ENCODE assay signal across 9 mouse cellular contexts in genomic region chr9:44799958-44800324, GRCm38 (mm10). TPM values are rescaled to one million over a fixed set of nuclear protein-coding genes. Genes with fewer than 3 reads are reported as not detected.
DNase-seq lines count a peak whose midpoint lies in the region; ATAC-seq and TF ChIP-seq lines count a peak whose summit lies in the region.
"Had no signal": no experiment of that assay in that cellular context is flagged by ENCODE, and none has a peak within 500 bp of the region (broad histone marks: within the 10 kb centered on the region; RNA-seq: fewer than 3 reads in every experiment).

No protein-coding gene starts in this region.

- H3K27ac ChIP-seq in liver, adult 2 months (replicated peaks; ENCODE audit: insufficient read depth, low read depth, low read length), result peak overlapping the region; percentile 91
- H3K27ac ChIP-seq in embryonic fibroblast, embryonic 13.5 days (ENCODE audit: insufficient read depth, low read length), result no peak overlapping the region
- no peak overlapping the region for H3K27ac ChIP-seq in limb, embryonic 11.5 days (replicated peaks; ENCODE audit: low read depth, low read length)
- no peak overlapping the region for H3K27ac ChIP-seq in neural tube, embryonic 14.5 days (ENCODE audit: low read depth, low read length)

- no peaks in the 10 kb centered on the region for H3K9me3 ChIP-seq in limb, embryonic 11.5 days (ENCODE audit: control insufficient read depth, low read length)
- no peaks in the 10 kb centered on the region for H3K9me3 ChIP-seq in neural tube, embryonic 14.5 days (ENCODE audit: control insufficient read depth, low read length)

- peaks cover 19% of the 10 kb centered on the region; the same call in 1 of the 2 replicates for H3K36me3 ChIP-seq in liver, adult 2 months (ENCODE audit: control insufficient read depth, insufficient read depth, low read length)
- H3K36me3 ChIP-seq in limb, embryonic 11.5 days (ENCODE audit: control insufficient read depth, insufficient read depth, low read length), result no peaks in the 10 kb centered on the region
- peaks cover 4% of the 10 kb centered on the region; the same call in 1 of the 2 replicates for H3K36me3 ChIP-seq in neural tube, embryonic 14.5 days (ENCODE audit: control insufficient read depth, insufficient read depth, low read length)

- TF ChIP-seq CTCF in liver, adult 2 months (IDR thresholded peaks at IDR 0.05; ENCODE audit: low read depth, low read length), result no peak
- no peak for TF ChIP-seq CTCF in embryonic fibroblast, embryonic 13.5 days (IDR thresholded peaks at IDR 0.05; ENCODE audit: borderline replicate concordance, insufficient read depth, low read length)

- H3K79me2 ChIP-seq in liver, adult 2 months (ENCODE audit: control insufficient read depth, insufficient read depth, low read length), result peaks cover 7% of the 10 kb centered on the region; the same call in 1 of the 2 replicates

- H3K4me2 ChIP-seq in limb, embryonic 11.5 days (ENCODE audit: low read depth, severe bottlenecking), result peak overlapping the region; percentile 74
- peak overlapping the region; percentile 97 for H3K4me2 ChIP-seq in neural tube, embryonic 14.5 days (ENCODE audit: low read depth, low read length)

- peaks cover 20% of the 10 kb centered on the region for H3K4me1 ChIP-seq in liver, adult 2 months (ENCODE audit: control insufficient read depth, insufficient read depth, low read length)
- no peaks in the 10 kb centered on the region for H3K4me1 ChIP-seq in embryonic fibroblast, embryonic 13.5 days (ENCODE audit: control insufficient read depth, insufficient read depth, low read length)
- H3K4me1 ChIP-seq in limb, embryonic 11.5 days (ENCODE audit: control insufficient read depth, insufficient read depth, low read length), result peaks cover 4% of the 10 kb centered on the region; the same call in 1 of the 2 replicates
- peaks cover 11% of the 10 kb centered on the region; the same call in 1 of the 2 replicates for H3K4me1 ChIP-seq in neural tube, embryonic 14.5 days (ENCODE audit: control insufficient read depth, insufficient read depth, low read length)

- no peak for DNase-seq in liver, adult 2 months (ENCODE audit: extremely low read depth, low read depth, low spot score)
- no peak for DNase-seq in liver
- DNase-seq in limb, embryonic 11.5 days (ENCODE audit: low spot score), result no peak
- no peak for DNase-seq in frontal cortex, postnatal 14 days (ENCODE audit: low spot score in 2 of 2)
- DNase-seq in cerebellum, postnatal 10 days, result no peak
- no peak for DNase-seq in left cerebral cortex, adult 8-10 months (ENCODE audit: low spot score in 2 of 2)

- H3K4me3 ChIP-seq in liver, adult 2 months (ENCODE audit: insufficient read depth, low read depth, low read length), result peak overlapping the region; percentile 58
- H3K4me3 ChIP-seq in embryonic fibroblast, embryonic 13.5 days (ENCODE audit: insufficient read depth, low read length), result peak overlapping the region; percentile 50; the same call in 1 of the 2 replicates
- H3K4me3 ChIP-seq in limb, embryonic 11.5 days (ENCODE audit: low read depth, low read length), result peak overlapping the region; percentile 63
- H3K4me3 ChIP-seq in neural tube, embryonic 14.5 days (ENCODE audit: low read depth, low read length), result peak overlapping the region; percentile 53

- ATAC-seq in limb, embryonic 11.5 days (ENCODE audit: insufficient number of reproducible peaks, low FRiP score, low TSS enrichment, low read depth), result no peak
- ATAC-seq in neural tube, embryonic 14.5 days (ENCODE audit: low read depth), result no peak

- H3K9ac ChIP-seq in liver, adult 2 months (ENCODE audit: low read depth, low read length), result peak overlapping the region; percentile 70
- peak overlapping the region; percentile 63 for H3K9ac ChIP-seq in limb, embryonic 11.5 days (ENCODE audit: low read length)
- H3K9ac ChIP-seq in neural tube, embryonic 14.5 days (replicated peaks; ENCODE audit: low read depth, low read length), result peak overlapping the region; percentile 72; the same call in 1 of the 2 replicates

- 8% methylated on average over 9 of the region's 9 CpGs for WGBS in liver, adult 2 months
- 44% methylated on average over 9 of the region's 9 CpGs for WGBS in limb, embryonic 11.5 days
- WGBS in neural tube, embryonic 14.5 days, result 45% methylated on average over 9 of the region's 9 CpGs

- H3K27me3 ChIP-seq in liver, adult 2 months (ENCODE audit: control insufficient read depth, insufficient read depth, low read length), result no peaks in the 10 kb centered on the region
- H3K27me3 ChIP-seq in limb, embryonic 11.5 days (ENCODE audit: control insufficient read depth, insufficient read depth, low read length), result peaks cover 10% of the 10 kb centered on the region; the same call in 1 of the 2 replicates
- no peaks in the 10 kb centered on the region for H3K27me3 ChIP-seq in neural tube, embryonic 14.5 days (ENCODE audit: control insufficient read depth, insufficient read depth, low read length)

- no peak for TF ChIP-seq POLR2A in liver, adult 2 months (IDR thresholded peaks at IDR 0.05; ENCODE audit: extremely low read depth, insufficient read depth, low read length)
- no peak for TF ChIP-seq POLR2A in embryonic fibroblast, embryonic 13.5 days (IDR thresholded peaks at IDR 0.05; ENCODE audit: low read depth, low read length)

RNA-seq across cellular contexts. Expression of gene Tmem25, which starts 0.8 kb away (rescaled TPM):
- total RNA-seq in liver, adult 2 months (2014; rRNA removed), result 17.1 and 23.8 TPM in 2 replicates
- polyA plus RNA-seq in liver, adult 2 months (2012; rRNA removed), result 67.0 and 77.3 TPM in 2 replicates
- polyA plus RNA-seq in embryonic fibroblast, embryonic 13.5 days (2011; ENCODE audit: insufficient read length, low read depth, missing spikeins), result 0.65 and 0.90 TPM in 2 replicates
- 1.7 and 2.7 TPM in 2 replicates for polyA plus RNA-seq in limb, embryonic 11.5 days (2014; fragmentation: Nextera tagmentation; extraction: Ambion mirVana)
- polyA plus RNA-seq in neural tube, embryonic 14.5 days (2014; fragmentation: Nextera tagmentation; extraction: Ambion mirVana), result 19.1 and 21.1 TPM in 2 replicates
- 10 to 100 TPM; 44.8 to 61.5 (median 58.2) TPM for total RNA-seq in left cerebral cortex, adult 8-10 months (2022)
- total RNA-seq: neutrophil, adult 5-6 weeks had no signal

RNA-seq across cellular contexts. Expression of gene Ttc36, which starts 2.9 kb away (rescaled TPM):
- total RNA-seq in liver, adult 2 months (2014; rRNA removed), result 1,192 and 1,193 TPM in 2 replicates
- 2,094 and 2,442 TPM in 2 replicates for polyA plus RNA-seq in liver, adult 2 months (2012; rRNA removed)
- 0.79 TPM in 1 of 2 replicates, not detected in the other for polyA plus RNA-seq in embryonic fibroblast, embryonic 13.5 days (2011; ENCODE audit: insufficient read length, low read depth, missing spikeins)
- 0.57 TPM in 1 of 2 replicates, not detected in the other for polyA plus RNA-seq in limb, embryonic 11.5 days (2014; fragmentation: Nextera tagmentation; extraction: Ambion mirVana)
- 1.1 TPM in 1 of 2 replicates, not detected in the other for polyA plus RNA-seq in neural tube, embryonic 14.5 days (2014; fragmentation: Nextera tagmentation; extraction: Ambion mirVana)
- 1 to 10 TPM in 3 of 4 experiments, under 1 TPM in 1; 0.42 to 1.4 (median 1.2) TPM for total RNA-seq in left cerebral cortex, adult 8-10 months (2022)

RNA-seq across cellular contexts. Expression of gene Ift46, which starts 32.2 kb away (rescaled TPM):
- total RNA-seq in liver, adult 2 months (2014; rRNA removed), result 27.5 and 33.2 TPM in 2 replicates
- 24.3 and 33.5 TPM in 2 replicates for polyA plus RNA-seq in liver, adult 2 months (2012; rRNA removed)
- 128 and 132 TPM in 2 replicates for polyA plus RNA-seq in embryonic fibroblast, embryonic 13.5 days (2011; ENCODE audit: insufficient read length, low read depth, missing spikeins)
- polyA plus RNA-seq in limb, embryonic 11.5 days (2014; fragmentation: Nextera tagmentation; extraction: Ambion mirVana), result 134 and 152 TPM in 2 replicates
- polyA plus RNA-seq in neural tube, embryonic 14.5 days (2014; fragmentation: Nextera tagmentation; extraction: Ambion mirVana), result 160 and 170 TPM in 2 replicates
- total RNA-seq in left cerebral cortex, adult 8-10 months (2022), result 10 to 100 TPM; 60.2 to 78.5 (median 70.8) TPM

RNA-seq across cellular contexts. Expression of gene Arcn1, which starts 32.3 kb away (rescaled TPM):
- 94.1 and 98.6 TPM in 2 replicates for total RNA-seq in liver, adult 2 months (2014; rRNA removed)
- polyA plus RNA-seq in liver, adult 2 months (2012; rRNA removed), result 32.0 and 33.1 TPM in 2 replicates
- polyA plus RNA-seq in embryonic fibroblast, embryonic 13.5 days (2011; ENCODE audit: insufficient read length, low read depth, missing spikeins), result 255 and 260 TPM in 2 replicates
- 209 and 223 TPM in 2 replicates for polyA plus RNA-seq in limb, embryonic 11.5 days (2014; fragmentation: Nextera tagmentation; extraction: Ambion mirVana)
- 153 and 177 TPM in 2 replicates for polyA plus RNA-seq in neural tube, embryonic 14.5 days (2014; fragmentation: Nextera tagmentation; extraction: Ambion mirVana)
- 100 to 1,000 TPM in 1 of 4 experiments, 10 to 100 TPM in 3; 96.2 to 117 (median 98.0) TPM for total RNA-seq in left cerebral cortex, adult 8-10 months (2022)

Comparison
In these comparisons a context has a peak if more than half of its experiments do, and no peak if none do; other contexts are left out.
1. RNA of gene Ttc36, which starts 2.9 kb away (polyA plus RNA-seq): 2,094 to 2,442 TPM in liver, adult 2 months; 1.1 TPM in neural tube, embryonic 14.5 days, 0.79 TPM in embryonic fibroblast, embryonic 13.5 days and 0.57 TPM in limb, embryonic 11.5 days; every median in the first group is over 100 times any median in the second.
2. Peak in every context shown above with its lines, with median percentiles within 50 percentile points of each other: H3K4me3 ChIP-seq and H3K9ac ChIP-seq.